Mouse (Mus musculus) liver, postnatal 0 days (tissue): Measurements from ENCODE around the gene Gm10681. TPM values are rescaled to one million over a fixed set of nuclear protein-coding genes. Genes with fewer than 3 reads are reported as not detected.

Source experiments
- polyA plus RNA-seq: library from polyadenylated mRNA; unstranded; fragments of >200 nt; fragmentation: Nextera tagmentation; extraction: Ambion mirVana; gene quantifications from 2 replicates; pipeline ENCODE4 v1.2.1, GENCODE M21; 2015

The Gm10681 gene
- polyA plus RNA-seq, 1 experiment from 2014 or later, result 0.78 TPM

Other genes starting within 250 kb of the Gm10681 start
- gene Phgdh, start 248.8 kb downstream of the Gm10681 start, polyA plus RNA-seq, result 25.6 and 32.7 TPM in 2 replicates
- 2.8 and 2.9 TPM in 2 replicates for gene Zfp697, start 206.3 kb downstream of the Gm10681 start, polyA plus RNA-seq
- 0.13 TPM in 1 of 2 replicates, not detected in the other for gene Gm4450, start 131.7 kb downstream of the Gm10681 start, polyA plus RNA-seq
- gene Hsd3b4, start 78.3 kb downstream of the Gm10681 start, polyA plus RNA-seq, result 0.07 and 0.40 TPM in 2 replicates
- gene Hsd3b5, start 41.4 kb upstream of the Gm10681 start, polyA plus RNA-seq, result 0.36 and 0.49 TPM in 2 replicates
- 2.0 and 2.1 TPM in 2 replicates for gene Hsd3b2, start 135.7 kb upstream of the Gm10681 start, polyA plus RNA-seq
- gene Hsd3b3, start 174.3 kb upstream of the Gm10681 start, polyA plus RNA-seq, result 83.5 and 99.1 TPM in 2 replicates
- gene Hsd3b6, start 225.6 kb upstream of the Gm10681 start, polyA plus RNA-seq, result 0.81 and 1.5 TPM in 2 replicates